Mouse (Mus musculus) activated CD4-positive, CD25-positive, alpha-beta regulatory T cell, adult 9 weeks (primary cell): Measurements from ENCODE around the gene Pter. TPM values are rescaled to one million over a fixed set of nuclear protein-coding genes. Genes with fewer than 3 reads are reported as not detected.

Source experiments
- polyA plus RNA-seq: library from polyadenylated mRNA; unstranded; fragments of 100-300 nt; shearing (Covaris generic); gene quantifications from one replicate; pipeline ENCODE4 v1.2.1, GENCODE M21; 2017

The Pter gene
- 6.1 TPM for polyA plus RNA-seq

GRCm38 (mm10) chr2:12923804-12924591 lies at the start of gene Pter:
Pter (plus strand) TSS chr2:12924041.

GRCm38 (mm10) chr2:13011472-13011871 lies 87.6 kb downstream of the Pter start, which contains the start of gene C1ql3:
C1ql3 (minus strand) TSS chr2:13011806.

Other genes starting within 250 kb of the Pter start
- gene C1ql3, start 87.8 kb downstream of the Pter start, polyA plus RNA-seq, result 0.13 TPM